Mouse (Mus musculus) left cerebral cortex, postnatal 10 days (tissue): Measurements from ENCODE around the gene Tyw5. TPM values are rescaled to one million over a fixed set of nuclear protein-coding genes. Genes with fewer than 3 reads are reported as not detected.

Experiments used
- total RNA-seq, 2 experiments: library from RNA; stranded (reverse); gene quantifications; 2 replicates each; pipeline ENCODE4 v1.2.3; 2021

The Tyw5 gene
- total RNA-seq, 2 experiments from 2014 or later: 23.3 to 25.0 TPM

Other genes with a start within 250 kb of the Tyw5 start
- 10 to 100 TPM; 18.9 to 19.0 TPM for gene 1700066M21Rik, start 29.5 kb downstream of the Tyw5 start, total RNA-seq
- 10 to 100 TPM; 10.7 to 11.0 TPM for gene Maip1, start 773 bp downstream of the Tyw5 start, total RNA-seq